Mouse (Mus musculus) embryo, embryonic 10 days (tissue): ENCODE results near the gene Spag4.
A peak's percentile ranks its signal among the peaks of the same experiment; 100 is the strongest.
"Not testable (repeated sequence)": the region's sequence is repeated elsewhere in the genome, so short reads cannot be mapped to it uniquely, and the experiment has no call there.

Source experiments
- DNase-seq: peaks from one replicate; pipeline ENCODE4 v3.0.0-alpha.2; 2015; ENCODE audit warnings: low spot score

Spag4 gene

DNA sequence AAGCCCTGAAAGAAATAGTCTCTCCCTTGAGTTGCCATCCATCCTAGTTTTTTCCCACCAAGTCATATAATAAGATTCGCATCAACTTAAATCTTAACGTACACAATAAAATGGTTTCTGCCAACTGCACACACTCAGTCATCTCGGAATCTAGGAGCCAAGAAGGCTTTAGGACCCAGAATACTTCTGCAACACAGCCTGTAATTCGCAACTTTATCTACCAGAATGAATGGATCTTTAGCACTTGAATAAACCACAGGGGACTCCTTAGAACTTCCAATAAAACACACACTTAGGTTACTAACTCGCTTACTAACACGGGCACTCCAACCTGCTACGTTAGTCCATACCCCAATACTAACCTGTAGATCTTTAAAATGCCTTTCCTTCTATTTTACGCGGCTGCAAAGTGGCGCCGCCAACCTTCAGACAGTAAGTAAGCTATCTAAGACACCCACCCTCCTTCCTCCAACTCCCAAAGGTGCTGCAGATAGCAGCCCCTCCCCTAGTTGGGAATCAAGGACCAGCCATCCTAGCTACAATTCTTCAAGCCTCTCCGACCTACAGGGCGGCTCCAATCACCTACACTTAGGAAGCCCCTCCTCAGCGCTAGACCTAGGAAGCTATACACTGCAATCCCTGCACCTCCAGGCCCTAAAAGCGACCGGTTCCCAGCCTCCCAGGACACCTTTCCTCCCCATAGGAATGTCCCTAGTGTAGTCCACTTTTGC is 45.8 kb downstream of the Spag4 start:
- DNase-seq: peak; percentile 46

GRCm38 (mm10) chr2:156111358-156112079 is 46.5 kb downstream of the Spag4 start, which contains the start of the genes Cpne1 and Rbm12:
Cpne1 (minus strand) TSS chr2:156111965.
Rbm12 (minus strand) TSS chr2:156111978.
- peak; percentile 94 for DNase-seq

DNA sequence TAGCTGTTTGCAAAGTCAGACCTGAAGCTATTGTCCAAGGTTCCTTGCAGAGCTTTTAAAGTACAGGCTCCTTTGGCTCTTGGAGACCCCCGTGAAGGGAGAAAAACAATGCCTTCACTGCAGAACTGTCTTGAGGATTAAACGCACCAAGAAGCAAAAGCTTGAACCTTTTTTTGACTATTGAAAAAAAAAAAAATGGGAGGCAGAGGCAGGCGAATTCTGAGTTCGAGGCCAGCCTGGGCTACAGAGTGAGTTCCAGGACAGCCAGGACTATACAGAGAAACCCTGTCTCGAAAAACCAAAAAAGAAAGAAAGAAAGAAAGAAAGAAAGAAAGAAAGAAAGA is 47.1 kb downstream of the Spag4 start:
- not testable (repeated sequence) for DNase-seq

DNA sequence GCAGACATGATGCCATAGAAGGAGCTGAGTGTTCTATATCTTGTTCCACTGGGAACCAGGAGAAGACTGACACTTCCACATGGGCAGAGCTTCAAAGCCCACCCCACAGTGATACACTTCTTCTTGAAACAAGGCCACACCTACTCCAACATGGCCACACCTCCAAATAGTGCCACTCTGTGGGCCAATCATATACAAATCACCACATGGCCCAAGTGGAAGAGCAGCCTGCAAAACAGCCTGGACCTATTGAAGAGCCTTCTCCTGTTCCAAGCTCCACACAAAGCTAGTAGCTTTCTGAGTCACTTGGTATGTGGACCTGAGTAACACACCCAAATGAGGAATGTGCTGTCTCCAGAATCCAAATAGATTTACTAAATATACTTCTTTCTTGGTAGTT is 54.6 kb downstream of the Spag4 start:
- DNase-seq: no peak
